21 mouse cellular contexts compared by ENCODE assay signal in genomic region chr1:154198896-154199295, GRCm38 (mm10). TPM values are rescaled to one million over a fixed set of nuclear protein-coding genes. Genes with fewer than 3 reads are reported as not detected.
"Had no signal": no experiment of that assay in that cellular context is flagged by ENCODE, and none has a peak within 500 bp of the region (broad histone marks: within the 10 kb centered on the region; RNA-seq: fewer than 3 reads in every experiment).

No protein-coding gene starts in this region.

- H3K36me3 ChIP-seq: neural tube, embryonic 13.5 days; neural tube, embryonic 15.5 days; stomach, embryonic 15.5 days had no signal

- H3K4me2 ChIP-seq: neural tube, embryonic 13.5 days; neural tube, embryonic 15.5 days; stomach, embryonic 15.5 days had no signal

- DNase-seq: retina, postnatal 1 day; right cerebral cortex, adult 18-20 months; right cerebral cortex, postnatal 14 days; right cerebral cortex, postnatal 25 days; right cerebral cortex, postnatal 4 days; spleen, adult 18-20 months; thymus, adult 18-20 months; thymus, adult 2 months; thymus, postnatal 14 days; thymus, postnatal 25 days; thymus, postnatal 36 days; thymus, postnatal 4 days had no signal

- H3K9me3 ChIP-seq: neural tube, embryonic 13.5 days; neural tube, embryonic 15.5 days; stomach, embryonic 15.5 days had no signal

- H3K9ac ChIP-seq: neural tube, embryonic 13.5 days; neural tube, embryonic 15.5 days; stomach, embryonic 15.5 days had no signal

- H3K4me3 ChIP-seq: neural tube, embryonic 13.5 days; neural tube, embryonic 15.5 days; stomach, embryonic 15.5 days had no signal

- H3K27ac ChIP-seq: neural tube, embryonic 13.5 days; neural tube, embryonic 15.5 days; stomach, embryonic 15.5 days; stomach, postnatal 0 days had no signal

RNA-seq across cellular contexts. Expression of gene Zfp648, which starts 2.1 kb away (rescaled TPM):
- polyA plus RNA-seq: small intestine, adult 2 months; spleen, adult 2 months; stomach, embryonic 14.5 days; stomach, embryonic 15.5 days; testis, adult 2 months; thymus, adult 2 months; urinary bladder, adult 2 months had no signal
